Mouse (Mus musculus): Measurements from ENCODE around the gene Trpm8. TPM values are rescaled to one million over a fixed set of nuclear protein-coding genes. Genes with fewer than 3 reads are reported as not detected.

Trpm8 gene
- polyA plus RNA-seq, 1 experiment, result not detected

GRCm38 (mm10) chr1:88240579-88240978 lies 36.9 kb upstream of the Trpm8 start:
- H3K27me3 ChIP-seq (ENCODE audit: control insufficient read depth), result no peaks in the 10 kb centered on the region
- H3K9me3 ChIP-seq (ENCODE audit: control insufficient read depth, low read length), result peaks cover 73% of the 10 kb centered on the region
- H3K4me3 ChIP-seq (replicated peaks), result no peak overlapping the region
- TF ChIP-seq TAL1 (IDR thresholded peaks at IDR 0.05; ENCODE audit: low read length) (no peak), GATA1 (IDR thresholded peaks at IDR 0.05; ENCODE audit: low read length) (no peak)
- no peaks in the 10 kb centered on the region for H3K4me1 ChIP-seq (ENCODE audit: control insufficient read depth)
- H3K36me3 ChIP-seq (ENCODE audit: control insufficient read depth), result no peaks in the 10 kb centered on the region

- Histone ChIP-seq H3K4me1 (ENCODE audit: control insufficient read depth) (no peaks in the 10 kb centered on the region), H3K36me3 (ENCODE audit: control insufficient read depth) (no peaks in the 10 kb centered on the region), H3K4me3 (replicated peaks) (no peak overlapping the region), H3K9me3 (ENCODE audit: control insufficient read depth, low read length) (peaks cover 73% of the 10 kb centered on the region), H3K27me3 (ENCODE audit: control insufficient read depth) (no peaks in the 10 kb centered on the region; the same call in 1 of the 2 replicates)
- TF ChIP-seq GATA1 (IDR thresholded peaks at IDR 0.05; ENCODE audit: low read length) (no peak), TAL1 (IDR thresholded peaks at IDR 0.05; ENCODE audit: low read length) (no peak)
These were observed 33.6 kb upstream of the Trpm8 start for GRCm38 (mm10) chr1:88243861-88244260.

DNA sequence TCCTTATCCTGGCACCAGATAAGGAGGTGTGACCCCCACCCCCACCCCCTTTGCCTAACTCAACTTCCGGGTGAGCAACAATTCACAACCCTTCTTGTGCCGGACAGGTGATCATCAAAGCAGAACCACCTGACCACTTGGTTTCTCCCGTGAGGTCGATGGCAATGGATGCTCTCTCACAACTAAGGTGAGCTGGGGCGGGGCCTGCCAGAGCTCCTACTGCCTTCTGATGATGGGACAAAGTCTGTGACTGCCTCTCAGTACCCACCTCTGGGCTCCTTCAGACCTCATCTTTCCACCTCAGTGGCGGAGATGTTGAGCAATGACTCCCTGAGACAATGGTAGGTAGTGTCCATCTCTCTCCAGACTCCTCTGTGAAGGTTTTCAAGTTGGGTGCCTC lies 31.6 kb upstream of the Trpm8 start:
- Histone ChIP-seq H3K27me3 (ENCODE audit: control insufficient read depth) (no peaks in the 10 kb centered on the region; the same call in 1 of the 2 replicates), H3K4me1 (ENCODE audit: control insufficient read depth) (no peaks in the 10 kb centered on the region), H3K4me3 (replicated peaks) (no peak overlapping the region), H3K9me3 (ENCODE audit: control insufficient read depth, low read length) (peaks cover 71% of the 10 kb centered on the region), H3K36me3 (ENCODE audit: control insufficient read depth) (no peaks in the 10 kb centered on the region)
- no peak for TF ChIP-seq TAL1 (IDR thresholded peaks at IDR 0.05; ENCODE audit: low read length)
- no peak for TF ChIP-seq GATA1 (IDR thresholded peaks at IDR 0.05; ENCODE audit: low read length)

DNA sequence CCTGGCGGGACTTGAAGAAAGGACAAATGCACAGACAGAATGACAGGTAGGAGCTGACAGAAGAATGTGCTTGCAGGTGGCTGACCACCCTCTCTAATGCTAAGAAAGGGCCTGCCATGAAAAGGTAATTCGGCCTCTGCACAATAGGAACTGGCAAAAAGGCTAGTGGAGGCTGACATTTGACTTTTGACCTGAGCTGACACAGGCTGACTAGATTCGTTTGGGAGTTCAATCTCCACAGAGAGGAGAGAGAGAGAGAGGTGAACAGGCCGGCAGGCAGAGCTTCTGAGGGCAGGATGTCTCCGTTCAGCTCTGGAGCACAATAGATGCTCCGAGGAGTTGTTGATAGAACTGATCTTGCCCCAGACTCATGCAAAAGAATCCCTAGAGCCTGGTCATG lies 31.1 kb upstream of the Trpm8 start:
- no peak overlapping the region for H3K4me3 ChIP-seq (replicated peaks)
- no peaks in the 10 kb centered on the region; the same call in 1 of the 2 replicates for H3K27me3 ChIP-seq (ENCODE audit: control insufficient read depth)
- no peaks in the 10 kb centered on the region for H3K36me3 ChIP-seq (ENCODE audit: control insufficient read depth)
- H3K4me1 ChIP-seq (ENCODE audit: control insufficient read depth), result no peaks in the 10 kb centered on the region
- H3K9me3 ChIP-seq (ENCODE audit: control insufficient read depth, low read length), result peaks cover 70% of the 10 kb centered on the region
- TF ChIP-seq TAL1 (IDR thresholded peaks at IDR 0.05; ENCODE audit: low read length) (no peak), GATA1 (IDR thresholded peaks at IDR 0.05; ENCODE audit: low read length) (no peak)

DNA sequence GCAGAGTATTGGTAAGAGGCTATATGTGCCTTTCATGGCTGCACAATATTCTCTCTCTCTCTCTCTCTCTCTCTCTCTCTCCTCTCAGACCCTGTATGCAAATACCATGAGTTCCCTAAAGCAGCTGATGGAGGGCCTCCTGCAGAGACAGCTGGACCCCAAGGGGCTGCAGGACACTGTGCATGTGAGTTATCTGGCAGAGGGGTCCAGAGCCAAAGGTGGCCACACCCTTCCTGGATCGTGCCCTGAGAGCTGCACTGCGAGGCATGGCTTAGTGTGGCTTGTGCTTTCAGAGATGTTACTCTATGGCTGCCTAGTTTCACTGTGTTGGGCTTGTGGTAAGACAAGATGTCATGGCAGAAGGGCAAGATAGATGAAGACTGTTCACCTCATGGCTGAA lies 29.8 kb upstream of the Trpm8 start:
- Histone ChIP-seq H3K4me3 (replicated peaks) (no peak overlapping the region), H3K4me1 (ENCODE audit: control insufficient read depth) (no peaks in the 10 kb centered on the region), H3K27me3 (ENCODE audit: control insufficient read depth) (peaks cover 2% of the 10 kb centered on the region; the same call in 1 of the 2 replicates), H3K36me3 (ENCODE audit: control insufficient read depth) (no peaks in the 10 kb centered on the region), H3K9me3 (ENCODE audit: control insufficient read depth, low read length) (peaks cover 70% of the 10 kb centered on the region)
- no peak for TF ChIP-seq GATA1 (IDR thresholded peaks at IDR 0.05; ENCODE audit: low read length)

- Histone ChIP-seq H3K36me3 (ENCODE audit: control insufficient read depth) (no peaks in the 10 kb centered on the region), H3K4me1 (ENCODE audit: control insufficient read depth) (no peaks in the 10 kb centered on the region), H3K9me3 (ENCODE audit: control insufficient read depth, low read length) (peaks cover 71% of the 10 kb centered on the region), H3K27me3 (ENCODE audit: control insufficient read depth) (peaks cover 2% of the 10 kb centered on the region; the same call in 1 of the 2 replicates), H3K4me3 (replicated peaks) (no peak overlapping the region)
- TF ChIP-seq TAL1 (IDR thresholded peaks at IDR 0.05; ENCODE audit: low read length) (no peak), GATA1 (IDR thresholded peaks at IDR 0.05; ENCODE audit: low read length) (no peak)
These were observed 28.8 kb upstream of the Trpm8 start for GRCm38 (mm10) chr1:88248658-88249057.

DNA sequence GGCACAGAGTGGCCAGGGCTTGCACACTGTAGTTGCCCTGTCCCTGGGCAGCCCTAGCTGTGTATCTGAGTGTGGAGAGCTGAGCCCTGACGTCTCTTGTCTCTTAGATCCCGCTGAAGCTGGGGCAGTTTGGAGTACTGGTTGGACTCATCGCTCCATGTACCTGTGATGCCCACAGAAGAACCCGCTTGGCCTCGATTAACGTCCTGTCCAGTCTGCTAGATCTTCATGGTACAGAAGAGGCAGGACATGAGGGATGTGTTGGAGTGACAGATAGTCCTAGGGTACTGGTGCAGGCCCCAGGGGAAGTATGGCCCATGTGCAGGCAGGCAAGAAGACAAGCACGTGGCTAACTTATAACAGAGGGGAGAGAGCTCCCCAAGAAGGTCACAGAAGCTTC lies 27.9 kb upstream of the Trpm8 start:
- Histone ChIP-seq H3K4me1 (ENCODE audit: control insufficient read depth) (no peaks in the 10 kb centered on the region), H3K4me3 (replicated peaks) (no peak overlapping the region), H3K36me3 (ENCODE audit: control insufficient read depth) (no peaks in the 10 kb centered on the region), H3K27me3 (ENCODE audit: control insufficient read depth) (peaks cover 2% of the 10 kb centered on the region; the same call in 1 of the 2 replicates), H3K9me3 (ENCODE audit: control insufficient read depth, low read length) (peaks cover 65% of the 10 kb centered on the region)
- TF ChIP-seq GATA1 (IDR thresholded peaks at IDR 0.05; ENCODE audit: low read length) (no peak), TAL1 (IDR thresholded peaks at IDR 0.05; ENCODE audit: low read length) (no peak)

DNA sequence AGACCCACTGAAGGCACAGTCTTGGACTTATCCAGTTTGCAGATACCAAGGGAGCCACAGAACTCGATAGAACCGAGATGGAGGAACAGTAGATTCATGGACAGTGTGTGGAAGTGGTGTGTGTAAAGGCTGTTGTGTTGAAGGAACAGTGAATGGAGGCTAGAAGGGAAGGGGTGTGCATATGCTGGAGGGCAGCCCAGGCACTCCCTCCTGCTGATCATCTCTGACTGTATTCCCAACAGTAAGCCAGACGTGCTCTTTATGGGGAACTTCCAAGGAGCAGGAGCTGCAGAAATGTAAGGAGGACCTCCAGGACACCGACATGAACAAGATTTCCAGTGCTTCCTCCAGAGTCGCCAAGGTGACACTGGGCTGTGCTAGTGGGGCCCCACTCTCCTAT lies 27.4 kb upstream of the Trpm8 start:
- Histone ChIP-seq H3K4me1 (ENCODE audit: control insufficient read depth) (no peaks in the 10 kb centered on the region), H3K27me3 (ENCODE audit: control insufficient read depth) (peaks cover 2% of the 10 kb centered on the region; the same call in 1 of the 2 replicates), H3K9me3 (ENCODE audit: control insufficient read depth, low read length) (peaks cover 66% of the 10 kb centered on the region), H3K36me3 (ENCODE audit: control insufficient read depth) (no peaks in the 10 kb centered on the region), H3K4me3 (replicated peaks) (no peak overlapping the region)
- TF ChIP-seq TAL1 (IDR thresholded peaks at IDR 0.05; ENCODE audit: low read length) (no peak), GATA1 (IDR thresholded peaks at IDR 0.05; ENCODE audit: low read length) (no peak)

GRCm38 (mm10) chr1:88253106-88253505 lies 24.4 kb upstream of the Trpm8 start:
- no peaks in the 10 kb centered on the region for H3K36me3 ChIP-seq (ENCODE audit: control insufficient read depth)
- TF ChIP-seq TAL1 (IDR thresholded peaks at IDR 0.05; ENCODE audit: low read length), result no peak
- TF ChIP-seq GATA1 (IDR thresholded peaks at IDR 0.05; ENCODE audit: low read length), result no peak
- H3K27me3 ChIP-seq (ENCODE audit: control insufficient read depth), result 0 out of 2 replicates have a peak, but pooled peaks cover 2% of the 10 kb centered on the region
- no peak overlapping the region for H3K4me3 ChIP-seq (replicated peaks)
- H3K4me1 ChIP-seq (ENCODE audit: control insufficient read depth), result no peaks in the 10 kb centered on the region
- peaks cover 60% of the 10 kb centered on the region for H3K9me3 ChIP-seq (ENCODE audit: control insufficient read depth, low read length)

DNA sequence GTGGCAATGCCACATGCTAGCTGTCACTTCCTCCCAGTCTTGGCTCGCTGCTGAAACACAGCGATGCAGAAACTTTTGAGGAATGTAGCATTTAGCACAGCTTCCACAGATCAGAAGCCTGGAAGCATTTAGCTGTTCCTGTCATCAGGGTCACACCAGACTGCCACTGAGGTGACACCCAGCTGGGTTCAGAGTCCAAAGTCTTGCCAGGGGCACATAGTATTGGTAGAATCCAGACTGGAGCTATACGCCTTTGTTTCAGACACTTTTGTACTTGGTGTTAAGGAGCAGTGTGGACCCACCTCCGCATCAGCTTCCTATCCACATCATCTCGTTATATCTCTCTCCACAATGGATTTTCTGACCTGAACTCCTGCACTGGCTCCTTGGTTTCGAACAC lies 23.9 kb upstream of the Trpm8 start:
- TF ChIP-seq GATA1 (IDR thresholded peaks at IDR 0.05; ENCODE audit: low read length), result no peak
- no peak for TF ChIP-seq TAL1 (IDR thresholded peaks at IDR 0.05; ENCODE audit: low read length)
- 0 out of 2 replicates have a peak, but pooled peaks cover 2% of the 10 kb centered on the region for H3K27me3 ChIP-seq (ENCODE audit: control insufficient read depth)
- peaks cover 55% of the 10 kb centered on the region for H3K9me3 ChIP-seq (ENCODE audit: control insufficient read depth, low read length)
- no peaks in the 10 kb centered on the region for H3K4me1 ChIP-seq (ENCODE audit: control insufficient read depth)
- no peak overlapping the region for H3K4me3 ChIP-seq (replicated peaks)
- H3K36me3 ChIP-seq (ENCODE audit: control insufficient read depth), result no peaks in the 10 kb centered on the region
